Mouse (Mus musculus) spleen, postnatal 10 days (tissue): Measurements from ENCODE around the gene Slc22a17.
"Not testable (repeated sequence)": the region's sequence is repeated elsewhere in the genome, so short reads cannot be mapped to it uniquely, and the experiment has no call there.

Experiments
- DNase-seq, 2 experiments: peaks; one replicate each; pipeline ENCODE4 v3.0.0; 2021 to 2022; ENCODE audit warnings: low spot score in 2 of 2

Gene Slc22a17

GRCm38 (mm10) chr14:54912886-54913285, at the start of gene Slc22a17:
Gene Slc22a17, minus strand, starts transcription at chr14:54913132.
- DNase-seq: peak in 1 of 2 experiments; percentile 43

GRCm38 (mm10) chr14:54962714-54963113, 49.8 kb upstream of the Slc22a17 start:
- no peak for DNase-seq

- no peak for DNase-seq
These were observed 48.6 kb upstream of the Slc22a17 start for GRCm38 (mm10) chr14:54961487-54961886.

GRCm38 (mm10) chr14:54960769-54961168, 47.8 kb upstream of the Slc22a17 start:
- DNase-seq: no peak

- not testable (repeated sequence) for DNase-seq
These were observed 47.1 kb upstream of the Slc22a17 start for GRCm38 (mm10) chr14:54959853-54960613.

DNA sequence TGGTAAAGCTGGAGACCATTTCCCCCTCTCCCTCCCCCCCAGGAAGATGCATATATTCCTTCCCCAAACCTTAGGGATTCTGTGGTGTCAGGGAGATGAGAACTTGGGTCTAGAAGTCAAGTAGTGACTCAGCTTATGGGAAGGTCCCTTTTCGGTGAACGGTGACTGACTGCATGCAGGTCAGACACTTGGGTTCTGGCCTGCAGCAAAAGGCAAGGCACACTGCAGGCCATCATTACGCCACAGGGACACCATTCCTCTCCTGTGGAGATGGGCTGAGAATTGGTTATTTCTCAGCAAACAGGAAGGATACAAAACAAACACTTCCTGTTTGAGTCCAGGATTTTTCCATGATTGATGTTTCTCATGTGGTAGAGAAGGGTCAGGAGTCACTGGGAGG, 46.3 kb upstream of the Slc22a17 start:
- no peak for DNase-seq

- DNase-seq: no peak
These were observed 45.6 kb upstream of the Slc22a17 start for GRCm38 (mm10) chr14:54958503-54958902.

- DNase-seq: no peak
These were observed 43.6 kb upstream of the Slc22a17 start for GRCm38 (mm10) chr14:54956533-54956932.

DNA sequence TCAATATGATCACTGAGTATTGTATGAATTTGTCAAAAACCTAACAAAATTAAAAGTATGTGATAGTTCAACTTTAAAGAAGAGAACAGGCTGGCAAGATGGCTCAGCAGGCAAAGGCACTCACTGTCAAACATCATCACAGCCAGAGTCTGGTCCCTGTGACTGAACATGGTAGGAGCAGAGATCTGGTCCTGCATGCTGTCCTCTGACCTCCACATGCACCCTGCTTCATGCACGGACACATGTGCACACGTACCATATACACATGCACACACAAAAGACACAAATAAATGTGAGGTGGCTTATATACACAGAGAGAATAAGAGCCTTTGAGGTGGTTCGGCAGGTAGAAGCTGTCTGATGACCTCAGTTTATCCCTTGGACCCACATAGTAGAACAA, 42.5 kb upstream of the Slc22a17 start:
- DNase-seq: no peak

- no peak for DNase-seq
These were observed 41.5 kb upstream of the Slc22a17 start for GRCm38 (mm10) chr14:54954474-54954873.

DNA sequence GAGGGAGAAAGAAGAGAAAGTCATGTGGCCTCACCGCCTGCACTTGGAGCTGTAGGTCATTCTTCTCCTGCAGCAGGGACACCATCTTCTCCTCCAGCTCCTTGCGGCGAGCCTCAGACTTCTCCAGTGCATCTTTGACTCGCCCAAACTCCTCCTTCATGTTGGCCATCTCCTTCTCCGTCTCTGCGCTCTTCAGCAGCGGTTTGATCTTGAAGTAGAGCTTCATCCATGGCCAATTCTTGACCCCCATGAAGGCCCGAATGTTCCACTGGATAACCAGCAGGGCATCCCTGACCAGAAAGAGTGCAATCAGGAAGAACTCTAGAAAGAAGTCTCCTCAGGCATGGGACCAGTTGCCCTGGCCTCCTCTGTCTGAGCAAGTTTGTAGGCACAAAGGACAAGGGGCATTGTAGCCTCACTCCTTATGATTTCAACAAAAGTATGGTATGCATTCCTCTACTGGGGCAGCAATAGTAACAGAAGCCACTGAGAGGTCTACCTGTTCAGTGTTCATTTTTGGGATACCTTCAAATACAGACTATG, 40.8 kb upstream of the Slc22a17 start:
- DNase-seq: no peak

DNA sequence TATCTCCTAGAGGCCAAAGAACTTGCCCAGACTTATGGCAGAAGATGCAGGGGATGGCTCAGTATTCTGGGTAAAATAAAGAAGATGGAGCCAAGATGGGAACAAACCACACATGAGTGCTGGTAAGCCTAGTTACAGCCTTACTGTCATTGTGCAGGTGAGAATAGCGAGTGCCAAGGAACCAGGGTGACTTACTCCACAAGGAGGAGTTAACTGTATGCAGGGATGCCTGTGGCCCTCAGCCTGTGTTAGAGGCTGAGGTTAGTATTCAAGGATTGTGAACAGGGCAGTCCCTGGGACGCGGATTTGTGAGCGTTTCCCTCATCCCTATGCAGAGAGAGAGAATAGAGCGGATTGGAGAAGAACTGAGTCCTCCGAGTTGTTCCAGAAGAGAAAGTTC, 38.7 kb upstream of the Slc22a17 start:
- no peak for DNase-seq

DNA sequence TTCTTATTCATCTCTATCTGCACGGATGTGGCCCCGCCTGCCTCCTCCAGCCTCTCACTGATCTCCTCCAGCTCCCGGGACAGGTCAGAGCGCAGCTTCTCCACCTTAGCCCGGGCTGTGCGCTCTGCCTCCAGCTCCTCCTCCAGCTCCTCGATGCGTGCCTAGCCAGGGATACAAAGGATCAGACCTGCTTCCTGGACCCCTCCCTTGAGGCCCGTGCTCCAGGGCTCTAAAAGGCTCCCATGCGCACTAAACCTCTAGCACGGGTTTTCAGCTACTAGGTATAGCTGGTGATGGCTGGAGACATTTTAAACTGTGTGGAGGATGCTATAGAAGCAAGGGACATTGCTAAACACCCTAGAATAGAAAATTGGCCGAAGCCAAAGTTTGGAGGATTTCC, 37.6 kb upstream of the Slc22a17 start:
- no peak for DNase-seq

GRCm38 (mm10) chr14:54948781-54949180, 35.8 kb upstream of the Slc22a17 start:
- no peak for DNase-seq

- not testable (repeated sequence) for DNase-seq
These were observed 34.1 kb upstream of the Slc22a17 start for GRCm38 (mm10) chr14:54947008-54947407.

DNA sequence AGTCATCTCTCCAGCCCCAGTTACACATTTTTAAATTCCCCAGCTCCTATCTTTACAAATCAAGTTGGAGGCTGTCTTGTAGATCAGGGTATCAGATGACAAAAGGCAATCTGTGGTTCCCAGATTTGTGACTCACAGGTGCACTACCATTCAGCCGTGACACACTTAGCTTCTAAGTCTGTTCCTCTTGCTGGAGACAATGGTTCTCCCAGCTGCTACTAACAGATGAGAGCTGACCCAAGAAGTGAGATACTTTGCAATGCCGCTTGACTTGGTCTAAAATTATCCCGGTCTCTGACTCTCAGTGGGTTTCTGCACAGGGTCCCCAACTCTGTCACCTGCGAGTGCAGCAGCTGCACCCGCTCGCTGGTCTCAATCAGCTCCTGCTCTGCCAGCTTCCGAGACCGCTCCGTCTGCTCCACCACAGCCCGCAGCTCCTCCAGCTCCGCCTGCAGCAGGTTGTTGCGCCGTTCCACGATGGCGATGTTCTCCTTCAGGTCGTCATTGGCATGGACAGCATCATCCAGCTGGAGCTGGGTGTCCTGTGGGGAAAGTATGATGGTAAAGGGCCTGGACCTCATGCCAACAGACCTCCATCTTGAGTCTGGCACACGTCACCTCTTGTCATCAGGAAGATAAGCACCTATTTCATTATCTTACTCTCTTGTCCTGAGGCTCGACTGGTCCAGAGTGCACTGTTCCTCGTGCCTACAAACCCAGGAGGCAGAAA, 33.2 kb upstream of the Slc22a17 start:
- DNase-seq: no peak

DNA sequence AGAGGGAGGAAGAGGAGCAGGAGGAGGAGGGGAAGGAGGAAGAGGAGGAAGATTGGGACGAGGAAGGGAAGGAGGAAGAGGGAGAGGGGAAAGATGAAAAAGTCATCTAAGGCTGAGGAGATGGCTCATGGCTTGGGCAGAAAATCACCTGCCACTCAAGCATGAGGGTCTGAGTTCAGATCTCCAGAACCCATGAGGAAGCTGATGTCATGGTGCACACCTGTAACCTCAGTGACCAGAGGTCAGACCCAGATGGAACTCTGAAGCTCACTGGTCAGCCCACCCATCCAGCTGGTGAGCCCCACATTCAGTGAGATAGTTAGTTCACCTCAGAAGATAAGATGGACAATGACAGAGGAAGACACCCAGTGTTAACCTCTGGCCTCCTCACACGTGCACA, 32.0 kb upstream of the Slc22a17 start:
- no peak for DNase-seq

DNA sequence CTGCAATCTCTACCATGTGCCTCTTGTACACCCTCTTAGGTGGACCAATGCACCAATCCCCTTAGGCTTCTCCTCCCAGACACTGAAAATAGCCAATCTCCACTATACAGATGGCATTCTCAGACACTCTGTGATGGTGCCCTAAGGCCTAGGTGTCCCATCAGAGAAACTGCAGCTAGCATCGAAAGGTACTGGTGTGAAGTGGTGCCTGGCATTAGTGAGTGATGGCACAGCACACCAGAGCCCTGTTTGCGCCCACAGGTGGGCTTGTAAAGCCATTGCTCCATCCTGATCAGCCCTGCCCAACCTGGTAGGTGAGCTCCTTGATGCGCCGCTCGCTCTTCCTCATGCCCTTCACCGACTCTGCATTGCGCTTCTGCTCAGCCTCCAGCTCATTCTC, 31.0 kb upstream of the Slc22a17 start:
- DNase-seq: no peak

DNA sequence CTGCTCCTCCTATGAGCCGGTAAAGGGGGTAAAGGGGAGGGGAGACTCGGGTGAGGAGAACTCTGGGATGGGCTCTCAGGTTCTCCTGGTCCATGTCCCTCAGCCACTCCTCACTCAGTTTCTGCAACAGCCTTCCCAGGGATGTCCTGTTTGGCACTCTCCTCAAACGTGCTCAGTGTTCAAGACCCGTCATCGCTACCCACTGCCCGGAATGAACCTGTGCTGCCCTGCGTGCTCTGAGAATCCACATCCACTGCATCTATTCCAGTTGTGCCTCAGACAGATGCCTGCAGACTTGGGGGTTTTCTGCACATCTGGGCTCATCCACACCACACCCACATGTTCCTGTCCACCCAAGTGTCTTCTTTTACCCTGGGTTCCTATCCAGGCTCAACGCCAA, 29.5 kb upstream of the Slc22a17 start:
- DNase-seq: no peak

GRCm38 (mm10) chr14:54941024-54941978, 28.4 kb upstream of the Slc22a17 start:
- no peak for DNase-seq

DNA sequence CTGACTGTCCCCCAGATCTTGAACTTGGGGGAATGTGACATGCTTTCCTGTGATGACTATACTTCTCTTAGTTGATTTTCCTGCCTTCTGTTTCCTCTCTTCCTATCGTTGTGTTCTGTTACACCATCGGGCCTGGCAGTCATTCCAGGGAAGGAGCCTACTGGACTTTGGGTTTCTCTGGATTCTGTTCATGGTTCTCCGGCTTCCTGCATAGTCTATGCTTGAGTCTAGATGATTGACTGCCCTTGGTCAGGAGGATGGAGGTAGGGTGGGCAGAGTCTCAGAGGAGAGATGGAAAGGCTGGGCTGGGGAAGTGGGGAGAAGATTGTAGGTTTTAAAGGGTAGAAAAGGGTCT, 27.2 kb upstream of the Slc22a17 start:
- DNase-seq: no peak
